Mouse (Mus musculus): ENCODE measurements around the gene Tmod3.
"Not testable (repeated sequence)": the region's sequence is repeated elsewhere in the genome, so short reads cannot be mapped to it uniquely, and the experiment has no call there.

The Tmod3 gene

DNA sequence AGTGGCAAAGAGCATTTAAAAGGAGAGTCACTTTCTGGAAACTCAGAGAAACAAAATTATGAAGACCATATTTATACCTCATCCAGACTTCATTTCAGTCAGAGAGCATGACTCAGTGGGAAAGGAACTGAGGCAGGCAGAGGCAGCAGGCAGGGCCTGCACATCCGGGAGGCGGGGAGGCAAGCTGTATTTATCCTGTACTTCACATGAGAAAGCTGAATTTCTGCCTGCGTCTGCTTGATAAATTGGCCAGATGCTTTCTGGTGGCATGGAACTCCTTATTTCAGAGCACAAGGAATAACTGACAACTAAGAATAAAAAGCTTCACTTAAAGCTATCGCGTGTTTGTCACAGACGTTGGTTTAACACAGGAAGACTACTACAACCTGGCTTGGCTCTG, 55.1 kb downstream of the Tmod3 start:
- in situ Hi-C loops (cut with MboI, MseI): loop anchor here (25.0 kb wide), 1 partner anchor 733 kb away; no protein-coding TSS in a partner anchor

DNA sequence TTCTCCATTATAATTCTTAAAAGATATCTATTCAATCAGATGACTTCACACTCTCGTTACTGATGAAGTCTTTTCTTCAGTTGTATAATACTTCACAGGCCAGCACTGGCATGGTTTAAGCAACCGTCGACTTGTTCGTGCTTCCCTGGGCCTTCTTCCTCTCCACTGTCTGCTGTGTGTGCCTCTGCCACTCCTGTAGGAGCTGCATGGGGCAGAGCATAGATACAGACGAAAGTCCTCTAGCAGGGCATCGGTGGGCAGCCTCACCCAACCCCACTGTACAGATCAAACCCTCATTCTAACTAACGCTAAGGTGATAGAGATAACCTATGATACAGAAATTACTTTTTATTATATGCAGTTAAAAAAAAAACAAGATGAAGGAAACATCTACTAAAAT, 60.9 kb downstream of the Tmod3 start:
- in situ Hi-C loops (cut with MboI, MseI): no loop called here

- in situ Hi-C loops (cut with MboI, MseI): no loop called here
Observed at GRCm38 (mm10) chr9:75495945-75496344, 63.5 kb downstream of the Tmod3 start.

DNA sequence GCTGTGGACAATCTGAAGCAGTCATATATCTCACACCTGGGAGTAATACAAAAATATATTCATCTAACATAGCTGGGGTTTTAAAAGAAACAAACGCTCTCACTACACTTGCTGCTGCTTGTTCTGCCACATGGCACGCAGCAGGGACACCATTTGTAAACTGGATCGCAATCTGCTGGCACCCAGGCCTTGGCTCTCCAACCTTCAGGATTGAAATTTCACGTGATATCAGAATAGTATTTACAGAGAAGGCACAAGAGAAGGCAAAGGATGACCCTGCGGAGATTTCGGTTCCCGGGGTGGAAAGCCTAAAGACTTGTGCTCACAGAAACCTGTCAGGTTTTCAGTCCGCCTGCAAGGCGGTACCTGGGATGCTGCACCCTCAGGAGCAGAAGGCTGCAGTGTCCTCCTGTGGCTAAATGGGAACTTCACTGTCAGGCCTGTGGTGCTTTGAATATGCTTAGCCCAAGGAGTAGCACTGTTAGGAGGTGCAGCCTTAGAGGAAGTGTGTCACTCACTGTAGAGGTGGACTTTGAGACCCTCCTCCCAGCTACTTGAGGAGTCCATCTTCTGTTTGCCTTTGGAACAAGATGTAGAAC, 65.0 kb downstream of the Tmod3 start:
- in situ Hi-C loops (cut with MboI, MseI): no loop called here

- in situ Hi-C loops (cut with MboI, MseI): not testable (repeated sequence)
Observed at GRCm38 (mm10) chr9:75488255-75488654, 71.2 kb downstream of the Tmod3 start.

GRCm38 (mm10) chr9:75485231-75485630, 74.2 kb downstream of the Tmod3 start:
- in situ Hi-C loops (cut with MboI, MseI): no loop called here

- in situ Hi-C loops (cut with MboI, MseI): no loop called here
Observed at GRCm38 (mm10) chr9:75480536-75481075, 78.9 kb downstream of the Tmod3 start.

DNA sequence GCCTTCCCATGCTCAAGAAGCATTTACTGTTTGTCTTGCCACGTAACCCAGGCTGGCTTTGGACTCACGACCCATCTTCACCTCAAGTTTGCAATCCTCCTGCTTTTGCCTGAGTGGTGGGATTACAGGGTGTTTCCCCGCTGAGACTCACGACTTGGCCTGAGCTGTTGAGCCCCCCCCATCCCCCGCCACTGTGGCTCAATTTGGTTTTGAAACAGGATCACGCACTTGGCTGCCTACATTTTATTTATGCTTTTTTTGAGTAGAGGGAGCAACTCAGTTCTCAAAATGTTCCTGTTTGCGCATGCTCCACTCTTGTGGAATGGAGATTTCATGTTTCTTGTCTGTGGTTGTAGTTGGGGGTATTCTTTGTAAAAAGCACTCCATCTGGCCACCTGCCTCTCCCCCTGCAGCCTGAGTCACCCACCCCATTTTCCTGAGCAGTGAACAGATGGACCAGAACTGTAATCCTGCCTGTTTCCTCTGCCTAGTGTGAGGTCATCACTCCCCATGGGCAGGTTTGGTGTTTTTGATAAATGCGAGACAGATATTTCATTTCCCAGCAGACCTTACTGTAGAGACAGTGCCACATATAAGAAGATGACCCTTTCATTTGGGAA, 80.2 kb downstream of the Tmod3 start:
- in situ Hi-C loops (cut with MboI, MseI): no loop called here

GRCm38 (mm10) chr9:75477212-75477611, 82.2 kb downstream of the Tmod3 start:
- in situ Hi-C loops (cut with MboI, MseI): no loop called here

DNA sequence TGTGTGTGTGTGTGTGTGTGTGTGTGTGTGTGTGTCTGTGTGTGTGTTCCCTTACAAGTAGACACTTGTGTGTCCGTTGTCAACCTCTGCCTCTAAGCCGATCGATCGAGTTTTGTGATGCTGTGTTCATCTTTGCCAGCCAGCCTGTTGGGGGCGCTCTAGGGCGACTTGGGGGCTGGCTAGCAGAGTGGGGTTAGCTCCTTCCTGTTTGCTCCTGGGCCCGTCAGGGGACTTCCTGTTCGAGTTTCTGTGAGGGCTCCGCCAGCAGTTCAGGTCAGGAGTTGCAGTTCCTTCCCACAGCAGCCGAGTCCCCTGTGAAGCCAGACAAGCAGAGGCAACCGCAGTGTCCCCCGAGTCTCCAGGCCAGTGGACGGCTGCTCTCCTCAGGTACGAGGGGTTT, 91.2 kb downstream of the Tmod3 start:
- in situ Hi-C loops (cut with MboI, MseI): no loop called here

GRCm38 (mm10) chr9:75467581-75467980, 91.9 kb downstream of the Tmod3 start:
- in situ Hi-C loops (cut with MboI, MseI): no loop called here

DNA sequence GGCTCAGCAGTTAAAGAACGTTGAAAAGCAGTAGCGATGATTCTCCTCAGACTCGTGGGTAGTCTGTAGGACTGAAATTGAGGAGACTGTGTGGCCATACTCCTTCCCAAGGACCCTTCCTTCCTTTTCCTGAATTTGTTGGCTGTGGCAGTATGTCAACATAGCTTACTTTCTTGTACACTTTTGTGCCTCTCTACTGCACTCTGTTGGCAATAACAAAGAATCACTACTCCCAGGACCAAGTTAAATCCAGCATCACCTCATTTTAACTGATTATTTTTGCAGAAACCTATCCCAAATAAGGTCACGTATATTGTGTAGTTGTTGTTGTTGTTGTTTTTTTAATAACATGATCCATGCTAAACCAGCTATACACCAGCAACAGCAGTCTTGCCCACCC, 92.8 kb downstream of the Tmod3 start:
- in situ Hi-C loops (cut with MboI, MseI): no loop called here

DNA sequence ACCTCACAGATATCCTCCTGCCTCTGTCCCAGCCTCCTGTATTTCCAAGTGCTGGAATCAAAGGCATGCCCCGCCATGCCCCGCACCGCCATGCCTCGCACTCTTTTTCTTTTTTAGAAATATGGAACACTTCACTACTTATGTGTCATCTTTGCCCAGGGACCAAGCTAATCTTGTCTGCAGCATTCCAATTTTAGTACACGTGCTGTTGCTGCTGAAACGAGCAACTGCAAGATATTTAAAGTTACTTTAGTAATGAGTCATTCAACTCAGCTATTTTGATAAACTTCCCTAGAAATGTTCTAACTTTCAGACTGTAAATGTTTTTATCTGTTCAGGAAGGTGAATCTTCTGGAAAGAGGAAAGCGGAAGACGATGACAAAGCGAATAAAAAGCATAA, 93.6 kb downstream of the Tmod3 start:
- in situ Hi-C loops (cut with MboI, MseI): no loop called here

DNA sequence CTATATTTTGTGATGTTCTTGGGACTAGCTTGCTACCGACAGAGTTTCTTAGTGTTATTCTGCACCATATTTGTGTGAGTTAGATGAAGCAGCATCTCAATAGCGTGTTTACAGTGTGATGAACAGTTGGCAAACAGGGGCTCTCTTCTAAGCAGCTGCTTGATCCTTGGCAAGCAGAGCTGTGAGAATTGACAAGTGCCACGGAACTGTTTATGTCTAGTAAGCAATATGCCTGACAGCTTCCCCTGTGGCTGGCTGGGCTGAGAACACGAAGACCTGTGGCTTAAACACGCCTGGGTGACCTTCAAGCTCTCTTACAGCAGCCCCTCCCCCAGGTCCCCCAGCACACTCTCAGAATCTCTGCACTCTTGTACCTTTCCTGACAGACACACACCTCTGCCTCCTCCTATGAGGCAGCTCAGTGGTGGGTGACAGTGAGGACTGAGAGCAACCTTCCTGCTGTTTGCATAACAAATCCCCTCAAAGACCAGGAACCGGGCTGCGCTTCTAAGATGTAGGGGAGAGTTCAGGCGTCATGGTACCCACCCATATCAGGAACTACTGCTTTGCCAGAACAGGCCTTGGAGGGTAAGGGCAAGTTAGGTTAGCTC, 96.3 kb downstream of the Tmod3 start:
- in situ Hi-C loops (cut with MboI, MseI): no loop called here

GRCm38 (mm10) chr9:75455684-75456083, 103.8 kb downstream of the Tmod3 start:
- in situ Hi-C loops (cut with MboI, MseI): no loop called here

DNA sequence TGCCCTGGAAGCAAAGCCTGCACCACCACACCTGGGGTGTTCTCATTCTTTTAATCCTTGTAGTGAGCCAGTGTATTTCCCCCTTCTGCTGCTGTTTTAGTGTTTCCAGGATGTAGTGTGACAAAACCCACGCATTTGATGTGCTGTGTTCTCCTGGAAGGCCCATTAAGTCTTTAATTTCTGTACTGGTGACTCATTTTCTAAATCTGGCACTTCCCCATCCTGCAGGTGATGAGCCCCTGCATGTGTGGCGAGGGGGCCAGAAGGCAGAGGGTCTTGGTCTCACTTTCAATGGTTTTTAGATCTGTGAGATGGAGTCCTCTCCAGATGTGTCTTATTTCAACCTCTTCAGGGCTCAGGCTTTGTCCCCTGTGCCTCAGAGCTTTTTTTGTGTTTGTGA, 105.5 kb downstream of the Tmod3 start:
- in situ Hi-C loops (cut with MboI, MseI): no loop called here

DNA sequence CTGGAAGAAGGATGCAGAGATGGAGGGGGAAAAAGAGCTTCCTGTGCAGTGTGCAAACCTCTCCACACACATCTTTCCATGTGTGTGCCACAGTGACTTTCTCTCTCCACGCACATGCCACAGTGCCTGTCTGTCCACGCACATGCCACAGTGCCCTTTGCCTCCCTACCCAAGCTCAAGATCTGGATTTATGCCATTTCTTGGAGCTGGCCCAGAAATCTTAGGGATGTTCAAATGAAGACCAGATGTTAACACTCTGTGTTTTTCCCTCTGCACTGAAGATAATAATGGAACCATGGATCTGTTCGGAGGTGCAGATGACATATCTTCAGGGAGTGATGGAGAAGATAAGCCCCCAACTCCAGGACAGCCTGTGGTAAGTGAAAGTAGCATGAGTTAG, 111.4 kb downstream of the Tmod3 start:
- in situ Hi-C loops (cut with MboI, MseI): no loop called here

Measured in regulatory T cell (primary cell).